Mouse (Mus musculus) CH12.LX (cell line): ENCODE results near the gene Agtpbp1. TPM values are rescaled to one million over a fixed set of nuclear protein-coding genes. Genes with fewer than 3 reads are reported as not detected.

Source experiments
- DNase-seq: peaks from one replicate; pipeline ENCODE4 v3.0.0-alpha.2; 2013; ENCODE audit errors: extremely low read depth
- H3K27ac ChIP-seq: 2 replicates; pipeline ENCODE4 v1.5.1; 2012; ENCODE audit warnings: low read depth, mild to moderate bottlenecking, control low read depth, moderate library complexity; ENCODE audit not compliant: insufficient read depth
- H3K27me3 ChIP-seq: replicated peaks from 2 replicates; pipeline ENCODE3; 2012; ENCODE audit warnings: inconsistent platforms
- H3K36me3 ChIP-seq, 2 experiments: replicated peaks in 1 of 2; 2 replicates each; pipeline versions ENCODE3 to v1.6.1; 2012; ENCODE audit warnings: inconsistent platforms in 1 of 2, low read length in 1 of 2, mild to moderate bottlenecking in 1 of 2, mixed read lengths in 1 of 2, moderate library complexity in 1 of 2; ENCODE audit not compliant: control insufficient read depth in 1 of 2, insufficient read depth in 1 of 2
- H3K4me1 ChIP-seq, 2 experiments: 2 replicates each; pipeline ENCODE4 v1.6.1; 2012; ENCODE audit warnings: inconsistent platforms in 1 of 2, moderate library complexity in 1 of 2; ENCODE audit not compliant: insufficient read depth in 2 of 2, control insufficient read depth in 1 of 2
- H3K4me2 ChIP-seq: 2 replicates; pipeline ENCODE4 v1.6.1; 2012; ENCODE audit warnings: low read depth, mild to moderate bottlenecking, control low read depth; ENCODE audit not compliant: poor library complexity, insufficient read depth, severe bottlenecking
- H3K4me3 ChIP-seq, 3 experiments: fragments of 150-350 bp in 1 of 3; sonication (generic) in 1 of 3; replicated peaks in 1 of 3; 2 replicates each; pipeline versions ENCODE3 to v1.5.1; 2011 to 2012; ENCODE audit warnings: low read depth in 2 of 3, low read length in 2 of 3, mild to moderate bottlenecking in 2 of 3, moderate library complexity in 2 of 3, control low read depth in 1 of 3, improper control_type of control experiment in 1 of 3, inconsistent platforms in 1 of 3, mixed read lengths in 1 of 3; ENCODE audit not compliant: poor library complexity in 1 of 3
- H3K79me2 ChIP-seq: replicated peaks from 2 replicates; pipeline ENCODE4 v1.6.1; 2012; ENCODE audit warnings: mild to moderate bottlenecking, moderate library complexity; ENCODE audit not compliant: control insufficient read depth, poor library complexity, insufficient read depth, severe bottlenecking; ENCODE audit errors: extremely low read depth
- H3K9ac ChIP-seq: 2 replicates; pipeline ENCODE4 v1.6.1; 2012; ENCODE audit warnings: low read depth, mild to moderate bottlenecking, control low read depth, moderate library complexity; ENCODE audit not compliant: insufficient read depth
- H3K9me3 ChIP-seq: replicated peaks from 2 replicates; pipeline ENCODE3; 2012; ENCODE audit warnings: low read length, inconsistent platforms, mixed read lengths
- CTCF ChIP-seq, 2 experiments: IDR thresholded peaks in 1 of 2; conservative IDR thresholded peaks in 1 of 2; 2 replicates each; pipeline ENCODE4 v1.5.1; 2011 to 2012; ENCODE audit warnings: low read depth in 2 of 2, low read length in 2 of 2, improper control_type of control experiment in 1 of 2, inconsistent platforms in 1 of 2, mild to moderate bottlenecking in 1 of 2, moderate library complexity in 1 of 2
- E2F4 ChIP-seq: IDR thresholded peaks from 2 replicates; pipeline ENCODE4 v1.6.1; 2011; ENCODE audit warnings: low read depth, low read length, improper control_type of control experiment; ENCODE audit not compliant: insufficient replicate concordance
- EP300 ChIP-seq: IDR thresholded peaks from 2 replicates; pipeline ENCODE4 v1.6.1; 2011; ENCODE audit warnings: low read length, improper control_type of control experiment
- GABPA ChIP-seq: IDR thresholded peaks from 2 replicates; pipeline ENCODE4 v1.6.1; 2012; ENCODE audit warnings: low read depth, low read length, improper control_type of control experiment, inconsistent platforms; ENCODE audit not compliant: insufficient replicate concordance
- HCFC1 ChIP-seq: IDR thresholded peaks from 2 replicates; pipeline ENCODE4 v1.6.1; 2012; ENCODE audit warnings: low read depth, mild to moderate bottlenecking, inconsistent platforms, low read length, improper control_type of control experiment
- JUN ChIP-seq: IDR thresholded peaks from 2 replicates; pipeline ENCODE4 v1.6.1; 2011; ENCODE audit warnings: low read depth, mild to moderate bottlenecking, low read length, improper control_type of control experiment, moderate library complexity; ENCODE audit not compliant: insufficient read depth
- JUND ChIP-seq: conservative IDR thresholded peaks from 2 replicates; pipeline ENCODE4 v1.6.1; 2011; ENCODE audit warnings: low read depth, low read length, improper control_type of control experiment
- MAFK ChIP-seq: IDR thresholded peaks from 2 replicates; pipeline ENCODE4 v1.6.1; 2011; ENCODE audit warnings: low read length, improper control_type of control experiment; ENCODE audit not compliant: insufficient replicate concordance
- MAX ChIP-seq: IDR thresholded peaks from 2 replicates; pipeline ENCODE4 v1.6.1; 2011; ENCODE audit warnings: low read length, improper control_type of control experiment
- NELFE ChIP-seq: IDR thresholded peaks from 2 replicates; pipeline ENCODE4 v1.6.1; 2011; ENCODE audit warnings: low read depth, low read length, improper control_type of control experiment
- PAX5 ChIP-seq: IDR thresholded peaks from 2 replicates; pipeline ENCODE4 v1.6.1; 2012; ENCODE audit warnings: low read length, inconsistent platforms, mixed read lengths
- POLR2AphosphoS2 ChIP-seq: IDR thresholded peaks from 2 replicates; pipeline ENCODE4 v1.6.1; 2011; ENCODE audit warnings: low read depth, low read length, improper control_type of control experiment
- RCOR1 ChIP-seq: conservative IDR thresholded peaks from 2 replicates; pipeline ENCODE4 v1.6.1; 2012; ENCODE audit warnings: low read depth, mild to moderate bottlenecking, inconsistent platforms, low read length, improper control_type of control experiment
- SIN3A ChIP-seq: IDR thresholded peaks from 2 replicates; pipeline ENCODE4 v1.6.1; 2012; ENCODE audit warnings: low read length, improper control_type of control experiment, inconsistent platforms
- SMC3 ChIP-seq: IDR thresholded peaks from 2 replicates; pipeline ENCODE4 v1.6.1; 2011; ENCODE audit warnings: low read depth, low read length, improper control_type of control experiment
- TBP ChIP-seq: conservative IDR thresholded peaks from 2 replicates; pipeline ENCODE4 v1.6.1; 2011; ENCODE audit warnings: low read depth, low read length, improper control_type of control experiment
- TCF12 ChIP-seq: IDR thresholded peaks from 2 replicates; pipeline ENCODE4 v1.6.1; 2014; ENCODE audit warnings: low read depth, mild to moderate bottlenecking, inconsistent platforms, low read length, improper control_type of control experiment
- USF1 ChIP-seq: IDR thresholded peaks from 2 replicates; pipeline ENCODE4 v1.6.1; 2014; ENCODE audit warnings: low read depth, mild to moderate bottlenecking, inconsistent platforms, low read length, improper control_type of control experiment
- USF2 ChIP-seq: conservative IDR thresholded peaks from 2 replicates; pipeline ENCODE4 v1.6.1; 2011; ENCODE audit warnings: low read depth, low read length, improper control_type of control experiment
- ZC3H11A ChIP-seq: IDR thresholded peaks from 2 replicates; pipeline ENCODE4 v1.6.1; 2012; ENCODE audit warnings: low read depth, mild to moderate bottlenecking, inconsistent platforms, low read length, improper control_type of control experiment
- ZKSCAN1 ChIP-seq: IDR thresholded peaks from 2 replicates; pipeline ENCODE4 v1.6.1; 2012; ENCODE audit warnings: low read depth, inconsistent platforms, low read length, improper control_type of control experiment, borderline replicate concordance
- dilution Hi-C: fragments of 300-500 bp; cut with MboI; formaldehyde crosslinking; loops from 2 replicates; pipeline ENCODE4 v1.14.3; 2020; ENCODE audit warnings: low sequenced_read_pairs; ENCODE audit not compliant: extremely low pct_unique_long_range_greater_than_20kb, extremely low pct_ligation_motif_present
- in situ Hi-C: fragments of 300-500 bp; cut with MboI; formaldehyde crosslinking; loops from 3 replicates; pipeline ENCODE4 v1.14.3; 2019; ENCODE audit warnings: low sequenced_read_pairs, low pct_ligation_motif_present, low pct_unique_long_range_greater_than_20kb, mixed read lengths
- polyA plus RNA-seq: library from polyadenylated mRNA; unstranded; fragments of >175 nt; gene quantifications from 2 replicates; pipeline ENCODE4 v1.2.1, GENCODE M21; 2012; ENCODE audit warnings: low read depth; ENCODE audit not compliant: insufficient read length
- total RNA-seq, 2 experiments: library from RNA; depleted of rRNA; stranded (reverse); fragments of 300-350 nt in 1 of 2; fragments of >200 nt in 1 of 2; gene quantifications; 2 replicates each; pipeline ENCODE4 v1.2.3; 2012 to 2014

Gene Agtpbp1
- total and polyA plus RNA-seq, 3 experiments = 15.7 to 21.5 (median 19.5) TPM

DNA sequence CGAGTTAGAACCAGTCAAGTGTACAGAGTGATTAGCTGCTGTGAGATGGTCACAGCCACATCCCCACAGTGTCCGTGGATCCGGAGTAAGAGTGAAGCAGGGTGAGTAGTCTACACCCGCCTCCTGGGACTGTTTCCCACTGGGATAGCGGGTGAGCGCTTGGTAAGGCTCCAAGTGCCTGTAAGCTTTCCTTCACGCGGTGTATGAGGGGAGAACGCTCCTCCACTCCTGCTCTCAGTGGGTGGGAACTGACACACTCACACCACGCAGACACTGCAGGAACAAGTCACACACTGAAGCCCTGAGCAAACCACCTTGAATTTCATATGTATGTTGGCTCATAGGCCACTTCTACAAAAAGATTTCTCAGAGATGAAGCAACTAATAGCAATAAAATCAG lies 134.2 kb downstream of the Agtpbp1 start:
- Histone ChIP-seq H3K27ac (no peak overlapping the region), H3K4me3 (no peak overlapping the region), H3K79me2 (no peaks in the 10 kb centered on the region), H3K9me3 (no peaks in the 10 kb centered on the region), H3K36me3 (peaks cover 11 to 50% of the 10 kb centered on the region in 2 experiments), H3K9ac (no peak overlapping the region), H3K4me1 (peaks cover 0 to 2% of the 10 kb centered on the region in 2 experiments; a peak in 1 of 4 replicates), H3K27me3 (no peaks in the 10 kb centered on the region), H3K4me2 (no peak overlapping the region)
- no peak for TF ChIP-seq PAX5
- TF ChIP-seq ZC3H11A = no peak
- in situ Hi-C loops (no loop called here), dilution Hi-C loops (no loop called here)
- no peak for DNase-seq

DNA sequence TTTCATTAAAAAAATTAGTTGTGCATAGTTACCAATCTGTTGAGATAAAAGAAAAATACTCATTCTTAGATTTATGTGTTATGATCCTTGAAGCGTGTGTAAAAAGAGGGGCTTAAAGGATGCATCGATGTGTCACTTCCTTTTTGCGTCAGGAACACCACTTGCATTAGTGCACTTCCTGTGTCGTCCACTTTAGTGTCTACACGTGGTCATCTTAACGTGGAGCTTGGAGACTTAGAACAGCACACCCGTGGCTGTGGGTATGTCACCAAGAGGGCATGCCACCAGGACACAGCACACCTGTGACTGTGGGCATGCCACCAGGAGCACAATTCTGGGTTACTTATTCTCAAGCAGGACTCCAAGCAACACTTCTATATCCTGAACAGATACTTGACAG lies 137.9 kb downstream of the Agtpbp1 start:
- no peaks in the 10 kb centered on the region for H3K79me2 ChIP-seq
- H3K27ac ChIP-seq = no peak overlapping the region
- H3K9ac ChIP-seq = no peak overlapping the region
- H3K4me3 ChIP-seq = no peak overlapping the region
- no peaks in the 10 kb centered on the region for H3K9me3 ChIP-seq
- H3K4me1 ChIP-seq = no peaks in the 10 kb centered on the region
- H3K27me3 ChIP-seq = no peaks in the 10 kb centered on the region
- TF ChIP-seq MAX (no peak), E2F4 (no peak), SMC3 (no peak), MAFK (no peak), PAX5 (no peak)
- no peak for DNase-seq
- no peak overlapping the region for H3K4me2 ChIP-seq
- H3K36me3 ChIP-seq = peaks cover 6 to 31% of the 10 kb centered on the region in 2 experiments
- in situ Hi-C loops (no loop called here), dilution Hi-C loops (no loop called here)

DNA sequence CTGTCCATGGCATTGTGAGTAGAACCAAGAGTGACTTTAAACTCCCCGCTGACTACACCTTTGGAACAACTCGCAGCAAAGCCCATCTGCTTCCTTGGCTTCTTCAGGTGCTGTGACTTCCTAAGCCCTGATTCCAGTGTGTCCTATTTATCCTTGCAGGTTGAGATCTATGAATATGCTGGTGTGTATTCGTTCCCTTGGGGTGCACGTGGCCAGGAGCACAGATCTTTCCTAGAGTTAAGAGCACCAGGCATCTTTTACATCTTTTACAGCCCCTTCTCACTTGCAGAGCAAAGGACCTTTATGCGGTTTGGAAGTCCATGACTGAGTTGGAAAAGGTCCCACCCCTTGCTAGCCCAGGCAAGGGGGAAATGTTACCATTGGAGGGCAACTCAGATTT lies 139.8 kb downstream of the Agtpbp1 start:
- no peak overlapping the region for H3K4me3 ChIP-seq
- H3K27me3 ChIP-seq = no peaks in the 10 kb centered on the region
- H3K9ac ChIP-seq = no peak overlapping the region
- H3K4me1 ChIP-seq = no peaks in the 10 kb centered on the region
- TF ChIP-seq USF1 (no peak), MAFK (no peak), TCF12 (no peak)
- no peak overlapping the region for H3K27ac ChIP-seq
- no peak for DNase-seq
- peaks cover 5 to 19% of the 10 kb centered on the region in 2 experiments for H3K36me3 ChIP-seq
- H3K9me3 ChIP-seq = no peaks in the 10 kb centered on the region
- in situ Hi-C loops = no loop called here
- dilution Hi-C loops = no loop called here
- no peaks in the 10 kb centered on the region for H3K79me2 ChIP-seq
- no peak overlapping the region for H3K4me2 ChIP-seq

DNA sequence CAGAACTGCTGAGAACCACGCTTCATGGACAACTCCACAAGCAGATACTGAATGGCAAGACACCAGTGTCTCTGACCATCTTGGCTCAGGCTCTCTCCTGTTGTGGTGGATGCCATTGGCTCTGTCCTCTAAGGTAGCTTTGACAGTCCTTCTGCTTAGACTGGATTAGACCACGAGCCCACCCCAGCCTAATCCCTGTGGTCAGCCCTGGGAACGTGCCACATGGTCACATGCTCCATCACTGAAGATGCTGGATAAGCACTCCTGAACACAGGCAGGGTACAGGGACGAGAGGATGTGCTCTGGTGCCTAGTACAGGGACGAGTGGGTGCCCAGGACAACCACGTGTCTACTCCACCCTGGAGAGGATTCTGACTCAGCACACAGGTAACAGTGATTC lies 140.7 kb downstream of the Agtpbp1 start:
- no peak overlapping the region for H3K4me2 ChIP-seq
- no peak overlapping the region for H3K27ac ChIP-seq
- dilution Hi-C loops = no loop called here
- no peaks in the 10 kb centered on the region for H3K79me2 ChIP-seq
- no peak overlapping the region for H3K9ac ChIP-seq
- in situ Hi-C loops = no loop called here
- peaks cover 2 to 17% of the 10 kb centered on the region in 2 experiments for H3K36me3 ChIP-seq
- H3K27me3 ChIP-seq = no peaks in the 10 kb centered on the region
- H3K9me3 ChIP-seq = no peaks in the 10 kb centered on the region
- no peak for DNase-seq
- H3K4me3 ChIP-seq = no peak overlapping the region
- no peaks in the 10 kb centered on the region for H3K4me1 ChIP-seq
- TF ChIP-seq EP300 = no peak
- no peak for TF ChIP-seq RCOR1
- TF ChIP-seq GABPA = no peak
- TF ChIP-seq USF2 = no peak
- TF ChIP-seq TBP = no peak
- TF ChIP-seq CTCF (conservative IDR thresholded peaks at IDR 0.05 in 1 of 2, IDR thresholded peaks at IDR 0.05 in 1 of 2; ENCODE audit: low read depth in 2 of 2, low read length in 2 of 2) = no peak
- TF ChIP-seq ZC3H11A = no peak
- TF ChIP-seq NELFE = no peak
- no peak for TF ChIP-seq ZKSCAN1
- no peak for TF ChIP-seq MAX
- no peak for TF ChIP-seq POLR2AphosphoS2
- no peak for TF ChIP-seq HCFC1
- TF ChIP-seq SIN3A = no peak
- TF ChIP-seq JUN = no peak
- no peak for TF ChIP-seq PAX5
- no peak for TF ChIP-seq JUND
- TF ChIP-seq TCF12 = no peak
